ENCODE assay signal across 29 mouse cellular contexts in genomic region chr15:93705109-93705508, GRCm38 (mm10).
"Had no signal": no experiment of that assay in that cellular context is flagged by ENCODE, and none has a peak within 500 bp of the region (broad histone marks: within the 10 kb centered on the region; RNA-seq: fewer than 3 reads in every experiment).

No protein-coding gene starts in this region.

- H3K4me2 ChIP-seq: limb, embryonic 12.5 days; limb, embryonic 13.5 days; limb, embryonic 15.5 days; liver, embryonic 11.5 days; liver, embryonic 12.5 days; liver, embryonic 13.5 days; liver, embryonic 15.5 days; midbrain, embryonic 11.5 days; midbrain, embryonic 12.5 days; midbrain, embryonic 13.5 days; midbrain, embryonic 15.5 days; neural tube, embryonic 12.5 days; neural tube, embryonic 13.5 days had no signal

- ATAC-seq: liver, embryonic 12.5 days; liver, postnatal 0 days; midbrain, embryonic 13.5 days; midbrain, embryonic 15.5 days; midbrain, embryonic 16.5 days had no signal

- H3K27me3 ChIP-seq: limb, embryonic 12.5 days; limb, embryonic 13.5 days; limb, embryonic 15.5 days; liver, embryonic 12.5 days; liver, embryonic 13.5 days; liver, embryonic 15.5 days; midbrain, embryonic 12.5 days; midbrain, embryonic 13.5 days; midbrain, embryonic 15.5 days; neural tube, embryonic 12.5 days; neural tube, embryonic 13.5 days had no signal

- DNase-seq: left cerebral cortex, postnatal 4 days; liver; liver, embryonic 13.5 days; liver, postnatal 0 days; lung, postnatal 10 days; lung, postnatal 14 days; lung, postnatal 36 days; lung, postnatal 4 days; midbrain, embryonic 14.5 days had no signal

- H3K9me3 ChIP-seq: limb, embryonic 10.5 days; limb, embryonic 12.5 days; limb, embryonic 13.5 days; limb, embryonic 15.5 days; liver, embryonic 12.5 days; liver, embryonic 13.5 days; liver, embryonic 15.5 days; megakaryocyte, embryonic 14.5 days; midbrain, embryonic 10.5 days; midbrain, embryonic 12.5 days; midbrain, embryonic 13.5 days; midbrain, embryonic 15.5 days; neural tube, embryonic 12.5 days; neural tube, embryonic 13.5 days had no signal

- H3K27ac ChIP-seq: left cerebral cortex, adult 2 months; limb, embryonic 10.5 days; limb, embryonic 12.5 days; limb, embryonic 13.5 days; liver, embryonic 12.5 days; liver, embryonic 13.5 days; liver, embryonic 14.5 days; liver, embryonic 15.5 days; macrophage; midbrain, embryonic 10.5 days; midbrain, embryonic 12.5 days; midbrain, embryonic 13.5 days; midbrain, embryonic 15.5 days; neural tube, embryonic 12.5 days; neural tube, embryonic 13.5 days had no signal

- H3K4me1 ChIP-seq: liver, embryonic 12.5 days; liver, embryonic 13.5 days; liver, embryonic 15.5 days; midbrain, embryonic 12.5 days; neural tube, embryonic 12.5 days; neural tube, embryonic 13.5 days had no signal

- H3K36me3 ChIP-seq: limb, embryonic 10.5 days; limb, embryonic 12.5 days; limb, embryonic 13.5 days; limb, embryonic 15.5 days; liver, embryonic 12.5 days; liver, embryonic 13.5 days; liver, embryonic 15.5 days; midbrain, embryonic 10.5 days; midbrain, embryonic 12.5 days; midbrain, embryonic 13.5 days; midbrain, embryonic 15.5 days; neural tube, embryonic 12.5 days; neural tube, embryonic 13.5 days had no signal

- H3K9ac ChIP-seq: limb, embryonic 12.5 days; limb, embryonic 13.5 days; limb, embryonic 15.5 days; liver, embryonic 12.5 days; liver, embryonic 13.5 days; liver, embryonic 14.5 days; liver, embryonic 15.5 days; liver, postnatal 0 days; midbrain, embryonic 12.5 days; midbrain, embryonic 13.5 days; midbrain, embryonic 15.5 days; neural tube, embryonic 12.5 days; neural tube, embryonic 13.5 days had no signal

- H3K4me3 ChIP-seq: left cerebral cortex, adult 2 months; limb, embryonic 10.5 days; limb, embryonic 12.5 days; limb, embryonic 13.5 days; limb, embryonic 15.5 days; liver, embryonic 12.5 days; liver, embryonic 13.5 days; liver, embryonic 15.5 days; megakaryocyte, embryonic 14.5 days; midbrain, embryonic 10.5 days; midbrain, embryonic 12.5 days; midbrain, embryonic 13.5 days; midbrain, embryonic 15.5 days; myocyte; neural tube, embryonic 12.5 days; neural tube, embryonic 13.5 days had no signal
